Comparison of ENCODE assay signal across 18 mouse cellular contexts in genomic region chr5:126944861-126945260, GRCm38 (mm10).
A peak's percentile ranks its signal among the peaks of the same experiment; 100 is the strongest.
DNase-seq lines count a peak whose midpoint lies in the region; ATAC-seq and TF ChIP-seq lines count a peak whose summit lies in the region.
"Had no signal": no experiment of that assay in that cellular context is flagged by ENCODE, and none has a peak within 500 bp of the region (broad histone marks: within the 10 kb centered on the region; RNA-seq: fewer than 3 reads in every experiment).

No protein-coding gene starts in this region.

- ATAC-seq in midbrain, postnatal 0 days (ENCODE audit: low FRiP score): no peak
- no peak for ATAC-seq in midbrain, embryonic 16.5 days

- H3K27me3 ChIP-seq in heart, embryonic 10.5 days (ENCODE audit: insufficient read depth, poor library complexity, severe bottlenecking): no peaks in the 10 kb centered on the region
- no peaks in the 10 kb centered on the region for H3K27me3 ChIP-seq in midbrain, postnatal 0 days (ENCODE audit: insufficient read depth, low read length)
- H3K27me3 ChIP-seq in midbrain, embryonic 16.5 days (ENCODE audit: control insufficient read depth, insufficient read depth, low read depth, low read length): no peaks in the 10 kb centered on the region
- H3K27me3 ChIP-seq: embryonic facial prominence, embryonic 15.5 days; hindbrain, embryonic 15.5 days; neural tube, embryonic 15.5 days had no signal

- no peak overlapping the region for H3K4me2 ChIP-seq in midbrain, postnatal 0 days (ENCODE audit: low read depth, low read length, poor library complexity, severe bottlenecking)
- H3K4me2 ChIP-seq in midbrain, embryonic 16.5 days (ENCODE audit: low read length): no peak overlapping the region
- H3K4me2 ChIP-seq: embryonic facial prominence, embryonic 15.5 days; hindbrain, embryonic 15.5 days; neural tube, embryonic 15.5 days had no signal

- no peak overlapping the region for H3K9ac ChIP-seq in midbrain, postnatal 0 days (replicated peaks; ENCODE audit: low read length, poor library complexity, severe bottlenecking)
- H3K9ac ChIP-seq in midbrain, embryonic 16.5 days (ENCODE audit: low read depth, low read length): no peak overlapping the region
- H3K9ac ChIP-seq: embryonic facial prominence, embryonic 15.5 days; hindbrain, embryonic 15.5 days; neural tube, embryonic 15.5 days had no signal

- no peaks in the 10 kb centered on the region for H3K4me1 ChIP-seq in heart, embryonic 10.5 days
- no peaks in the 10 kb centered on the region for H3K4me1 ChIP-seq in midbrain, postnatal 0 days (ENCODE audit: insufficient read depth, low read length)
- H3K4me1 ChIP-seq in midbrain, embryonic 16.5 days (ENCODE audit: control insufficient read depth, insufficient read depth, low read length): no peaks in the 10 kb centered on the region
- H3K4me1 ChIP-seq: embryonic facial prominence, embryonic 15.5 days; hindbrain, embryonic 15.5 days; midbrain, embryonic 10.5 days had no signal

- intact Hi-C loops in left cerebral cortex, postnatal 10 days (cut with DNase I): no loop called here

- H3K27ac ChIP-seq in heart, embryonic 10.5 days: no peak overlapping the region
- H3K27ac ChIP-seq in midbrain, postnatal 0 days (ENCODE audit: low read depth, low read length): no peak overlapping the region
- no peak overlapping the region for H3K27ac ChIP-seq in midbrain, embryonic 16.5 days (ENCODE audit: low read length)
- H3K27ac ChIP-seq: embryonic facial prominence, embryonic 15.5 days; hindbrain, embryonic 15.5 days; left cerebral cortex, adult 2 months; midbrain, embryonic 10.5 days; neural tube, embryonic 15.5 days; stomach, postnatal 0 days had no signal

- peak; percentile 86 to 88 for DNase-seq in cerebellum, postnatal 10 days
- DNase-seq in cerebellum, adult 8-10 months: no peak
- peak; percentile 42 for DNase-seq in heart, postnatal 4 days
- DNase-seq in heart, embryonic 10.5 days (ENCODE audit: low spot score): no peak
- peak; percentile 46 for DNase-seq in midbrain, postnatal 0 days (ENCODE audit: low spot score)
- peak; percentile 25 to 68 for DNase-seq in lung, postnatal 4 days
- no peak for DNase-seq in left cerebral cortex, postnatal 10 days (ENCODE audit: extremely low spot score in 1 of 2, low spot score in 2 of 2)
- DNase-seq: kidney, adult 11 months; kidney, postnatal 10 days; spleen, adult 18-20 months; thymus, postnatal 36 days had no signal

- no peaks in the 10 kb centered on the region; the same call in 1 of the 2 replicates for H3K9me3 ChIP-seq in heart, embryonic 10.5 days
- no peaks in the 10 kb centered on the region for H3K9me3 ChIP-seq in midbrain, postnatal 0 days (ENCODE audit: low read length)
- H3K9me3 ChIP-seq in midbrain, embryonic 16.5 days (replicated peaks; ENCODE audit: control insufficient read depth, low read length, poor library complexity, severe bottlenecking): no peaks in the 10 kb centered on the region
- H3K9me3 ChIP-seq: embryonic facial prominence, embryonic 15.5 days; hindbrain, embryonic 15.5 days; neural tube, embryonic 15.5 days had no signal

- WGBS in heart, embryonic 10.5 days: 78% methylated on average over 7 of the region's 7 CpGs
- WGBS in midbrain, postnatal 0 days: 68% methylated on average over 7 of the region's 7 CpGs
- WGBS in midbrain, embryonic 16.5 days: 69% methylated on average over 7 of the region's 7 CpGs

- no peak overlapping the region for H3K4me3 ChIP-seq in heart, embryonic 10.5 days
- H3K4me3 ChIP-seq in midbrain, postnatal 0 days (ENCODE audit: low read depth, low read length): no peak overlapping the region
- H3K4me3 ChIP-seq in midbrain, embryonic 16.5 days (ENCODE audit: low read depth, low read length): no peak overlapping the region
- H3K4me3 ChIP-seq: embryonic facial prominence, embryonic 15.5 days; hindbrain, embryonic 15.5 days; left cerebral cortex, adult 2 months; midbrain, embryonic 10.5 days; neural tube, embryonic 15.5 days had no signal

- H3K36me3 ChIP-seq in heart, embryonic 10.5 days: no peaks in the 10 kb centered on the region
- H3K36me3 ChIP-seq in midbrain, postnatal 0 days (ENCODE audit: insufficient read depth, low read length): no peaks in the 10 kb centered on the region
- H3K36me3 ChIP-seq in midbrain, embryonic 16.5 days (ENCODE audit: control insufficient read depth, insufficient read depth, low read length): no peaks in the 10 kb centered on the region
- H3K36me3 ChIP-seq: embryonic facial prominence, embryonic 15.5 days; hindbrain, embryonic 15.5 days; midbrain, embryonic 10.5 days; neural tube, embryonic 15.5 days had no signal

- no peak for TF ChIP-seq CTCF in midbrain, postnatal 0 days (IDR thresholded peaks at IDR 0.05)

Comparison
In these comparisons a context has a peak if more than half of its experiments do, and no peak if none do; other contexts are left out.
1. DNase-seq: peak in cerebellum, postnatal 10 days (2 of 2), heart, postnatal 4 days (single experiment), midbrain, postnatal 0 days (single experiment) and lung, postnatal 4 days (2 of 2); none in cerebellum, adult 8-10 months (single experiment), heart, embryonic 10.5 days (single experiment) and left cerebral cortex, postnatal 10 days (0 of 2).